Mouse (Mus musculus) layer of hippocampus, postnatal 36 days (tissue): ENCODE measurements around the gene Zfp566. TPM values are rescaled to one million over a fixed set of nuclear protein-coding genes. Genes with fewer than 3 reads are reported as not detected.
"Not testable (repeated sequence)": the region's sequence is repeated elsewhere in the genome, so short reads cannot be mapped to it uniquely, and the experiment has no call there.

Source experiments
- DNase-seq, 2 experiments: peaks; one replicate each; pipeline ENCODE4 v3.0.0; 2022
- total RNA-seq, 2 experiments: library from RNA; stranded (reverse); gene quantifications; 2 replicates each; pipeline ENCODE4 v1.2.3; 2021

The Zfp566 gene
- 1 to 10 TPM; 6.4 to 8.0 TPM for total RNA-seq

DNA sequence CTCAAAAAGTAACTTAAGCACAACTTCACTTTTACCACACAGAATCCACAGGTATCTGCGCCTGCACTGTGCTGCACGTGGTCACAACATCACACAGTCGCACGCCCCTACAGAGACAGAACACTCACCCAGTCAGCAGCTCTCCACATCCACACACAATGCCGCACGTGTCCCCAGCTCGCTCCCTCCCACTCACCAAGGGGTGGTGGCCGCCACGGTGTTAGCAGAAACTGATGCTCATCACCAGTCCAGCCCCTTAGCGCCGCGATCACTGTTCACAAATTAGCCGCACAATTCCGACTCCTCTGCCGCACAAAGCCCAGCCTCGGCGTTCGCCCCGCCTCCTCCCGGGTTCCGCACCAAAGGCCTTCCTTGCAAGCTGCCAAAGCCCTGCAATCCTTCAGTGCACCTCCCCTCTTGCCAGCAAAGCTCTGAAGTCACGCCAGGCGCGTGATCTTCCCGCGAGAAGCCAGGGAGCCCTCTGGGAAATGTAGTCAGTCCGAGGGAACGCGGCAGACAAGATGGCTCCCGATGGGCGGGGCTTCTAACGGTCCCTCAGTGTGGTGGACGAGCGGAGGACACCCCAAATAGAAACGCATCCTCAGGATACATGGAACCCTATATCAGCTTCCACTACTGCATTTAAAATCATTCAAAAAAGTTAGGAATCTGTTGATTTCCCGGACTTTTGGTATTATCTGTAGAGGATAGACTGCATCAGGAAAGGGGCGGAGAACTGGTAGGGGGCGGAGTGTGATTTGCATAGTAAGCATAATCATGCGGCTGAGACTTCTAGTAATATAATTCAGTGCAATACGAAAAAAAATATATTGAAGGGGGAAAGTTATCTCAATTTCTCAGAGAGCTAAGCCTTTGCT is at the start of gene Zfp566, which contains the start of gene Gm26920:
Gene Zfp566 (minus strand): TSS at position 436 of the 878 bp plus-strand sequence.
Gene Gm26920 (minus strand): TSS at position 319 of the 878 bp plus-strand sequence.
- DNase-seq = peak; percentile 95 to 97

GRCm38 (mm10) chr7:30136826-30137225 is 46.5 kb upstream of the Zfp566 start:
- DNase-seq = peak; percentile 21 to 26

DNA sequence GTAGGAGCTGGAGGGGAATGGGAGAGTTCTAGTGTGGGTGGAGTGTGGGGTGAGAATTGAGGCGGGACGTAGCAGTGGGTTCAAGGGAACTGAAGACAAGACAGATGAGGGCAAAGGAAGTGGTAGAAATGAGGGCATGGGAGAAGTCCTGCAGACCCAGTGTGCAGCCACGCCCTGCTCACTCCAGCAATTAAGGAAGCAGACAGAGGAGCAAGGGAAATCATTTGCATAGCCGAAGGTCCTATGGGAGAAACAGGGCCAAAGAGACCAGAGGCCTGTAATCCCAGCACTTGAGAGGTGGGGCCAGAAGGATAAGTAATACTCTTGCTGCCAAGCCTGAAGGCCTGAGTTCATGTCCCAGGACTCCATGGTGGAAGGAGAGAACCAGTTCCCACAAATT is 42.1 kb upstream of the Zfp566 start:
- DNase-seq = no peak

- DNase-seq = no peak
Observed at GRCm38 (mm10) chr7:30129900-30130299, 39.6 kb upstream of the Zfp566 start.

DNA sequence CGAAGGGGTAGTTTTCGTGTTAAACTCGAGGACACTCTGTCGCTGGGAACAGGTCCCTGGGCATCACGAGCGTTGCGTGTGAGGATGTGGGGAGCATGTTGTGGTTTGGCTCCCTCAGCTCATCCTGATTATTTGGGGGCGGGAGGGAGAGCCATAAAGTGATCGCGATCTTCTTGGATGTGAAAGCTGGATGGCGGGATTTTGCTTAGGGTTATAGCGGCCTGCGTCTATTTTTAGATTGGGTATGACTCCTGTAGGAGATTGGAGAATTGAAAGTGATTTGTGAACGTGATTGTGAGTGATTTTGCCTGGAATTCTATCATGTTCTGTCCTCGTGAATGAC is 31.8 kb upstream of the Zfp566 start:
- DNase-seq = no peak

DNA sequence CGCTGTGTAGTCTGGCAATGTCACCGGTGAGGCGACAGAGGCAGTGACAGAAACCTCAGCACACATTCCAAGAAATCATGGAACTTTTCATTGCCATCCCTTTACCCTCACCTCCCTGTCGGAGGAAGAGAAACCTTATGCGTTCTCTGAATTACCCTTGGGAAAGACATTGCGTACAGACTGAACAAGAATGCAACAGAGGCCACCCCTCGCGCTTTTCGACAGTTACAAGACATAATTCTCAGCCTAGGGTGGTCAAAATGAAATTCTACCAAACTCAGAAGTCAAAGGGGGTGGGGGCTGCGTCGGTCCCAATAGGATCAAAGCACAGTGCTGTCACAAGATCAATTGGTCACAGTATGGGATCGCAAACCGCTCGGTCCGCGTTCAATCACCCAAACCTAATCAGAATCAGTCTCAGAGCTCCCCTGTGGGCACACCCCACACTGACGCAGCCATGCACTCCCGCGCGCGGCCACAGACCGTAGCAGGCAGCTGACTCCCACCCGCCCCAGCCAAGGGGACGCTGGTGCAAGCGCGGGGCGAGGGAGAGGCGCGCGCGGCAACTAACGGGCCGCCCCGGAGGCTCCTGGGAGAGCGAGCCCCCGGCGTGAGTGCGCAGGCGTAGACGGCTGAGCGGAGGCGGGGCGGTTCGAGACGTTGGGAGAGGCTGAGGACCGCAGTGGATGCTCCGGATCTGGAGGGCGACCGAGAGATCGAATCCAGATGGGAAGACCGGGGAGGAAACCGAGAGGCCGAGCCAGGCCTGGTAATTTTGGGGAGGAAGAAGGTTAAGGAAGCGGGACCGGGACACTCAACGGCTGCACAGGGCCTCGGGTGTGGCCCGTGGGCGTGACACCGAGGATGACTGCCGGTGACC is 31.2 kb upstream of the Zfp566 start, which contains the start of gene Zfp382:
Gene Zfp382 (plus strand): TSS at position 635 of the 880 bp plus-strand sequence.
- peak; percentile 90 to 91 for DNase-seq

DNA sequence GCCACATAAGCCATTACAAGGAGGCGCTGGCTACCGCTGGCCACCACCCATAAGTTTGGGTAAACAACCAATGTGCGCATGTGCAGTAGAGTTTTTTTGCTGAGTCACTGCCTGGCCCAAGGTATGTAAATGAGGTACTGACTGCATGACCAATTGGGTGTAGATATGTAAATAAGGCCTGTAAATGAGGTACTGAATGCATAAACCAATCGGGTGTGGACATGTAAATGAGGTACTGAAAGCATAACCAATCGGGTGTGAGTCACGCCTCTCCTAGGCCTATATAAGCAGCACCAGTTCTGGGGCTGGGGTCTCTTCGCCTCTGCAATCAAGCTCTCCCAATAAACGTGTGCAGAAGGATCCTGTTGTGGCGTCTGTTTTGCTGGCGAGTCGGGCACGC is 27.6 kb upstream of the Zfp566 start:
- DNase-seq = not testable (repeated sequence)

DNA sequence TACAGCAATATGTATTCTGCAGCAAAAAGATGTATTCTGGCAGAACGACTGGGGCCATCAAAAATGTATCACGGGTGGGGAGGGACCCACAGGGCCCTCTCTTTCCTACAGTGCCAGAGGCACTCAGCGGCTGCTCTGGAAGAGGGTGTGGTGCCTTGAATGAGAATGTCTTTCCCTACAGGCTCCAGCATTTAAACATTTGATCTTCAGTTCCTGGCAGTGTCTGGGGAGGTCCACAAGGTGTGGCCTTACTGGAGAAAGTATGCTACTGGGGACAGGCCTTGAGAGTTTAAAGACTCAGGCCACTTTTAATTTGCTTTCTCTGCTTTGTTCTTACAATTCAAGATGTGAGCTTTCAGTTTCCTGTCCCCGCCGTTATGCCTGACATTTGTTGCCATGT is 25.7 kb upstream of the Zfp566 start:
- DNase-seq = no peak

- peak; percentile 81 to 82 for DNase-seq
Observed at GRCm38 (mm10) chr7:30099297-30099696, 9.0 kb upstream of the Zfp566 start.

- DNase-seq = no peak
Observed at GRCm38 (mm10) chr7:30095551-30096125, 5.3 kb upstream of the Zfp566 start.

GRCm38 (mm10) chr7:30094646-30095429 is 4.5 kb upstream of the Zfp566 start, which contains the start of gene Zfp260:
Zfp260 (plus strand) TSS chr7:30094777.
- peak; percentile 89 to 90 for DNase-seq

DNA sequence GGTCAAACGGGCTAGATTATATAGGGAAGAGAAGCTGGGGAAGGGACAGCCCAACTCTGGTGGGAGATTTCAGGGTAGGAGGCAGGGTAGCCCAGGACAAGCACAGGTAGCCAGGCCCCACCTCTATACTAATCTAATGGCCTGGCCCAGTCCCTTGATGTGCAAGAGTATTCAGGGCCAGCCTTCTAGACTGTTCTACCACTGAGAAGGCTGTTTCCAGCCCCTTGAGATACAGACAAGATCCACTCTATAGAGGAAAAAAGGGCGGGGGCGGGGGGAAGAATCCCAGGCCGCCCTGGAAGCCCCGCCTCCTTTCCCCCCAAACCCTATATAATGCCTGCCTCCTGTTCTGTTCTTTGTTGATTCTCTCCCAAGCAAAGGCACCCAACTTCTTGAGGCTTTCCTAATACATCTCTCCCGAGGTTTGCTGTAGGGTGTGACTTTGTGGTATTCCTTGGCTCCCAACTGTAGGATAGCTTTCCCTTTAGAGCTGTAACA is 3.6 kb upstream of the Zfp566 start:
- DNase-seq = no peak

GRCm38 (mm10) chr7:30092666-30093065 is 2.3 kb upstream of the Zfp566 start:
- DNase-seq = no peak

DNA sequence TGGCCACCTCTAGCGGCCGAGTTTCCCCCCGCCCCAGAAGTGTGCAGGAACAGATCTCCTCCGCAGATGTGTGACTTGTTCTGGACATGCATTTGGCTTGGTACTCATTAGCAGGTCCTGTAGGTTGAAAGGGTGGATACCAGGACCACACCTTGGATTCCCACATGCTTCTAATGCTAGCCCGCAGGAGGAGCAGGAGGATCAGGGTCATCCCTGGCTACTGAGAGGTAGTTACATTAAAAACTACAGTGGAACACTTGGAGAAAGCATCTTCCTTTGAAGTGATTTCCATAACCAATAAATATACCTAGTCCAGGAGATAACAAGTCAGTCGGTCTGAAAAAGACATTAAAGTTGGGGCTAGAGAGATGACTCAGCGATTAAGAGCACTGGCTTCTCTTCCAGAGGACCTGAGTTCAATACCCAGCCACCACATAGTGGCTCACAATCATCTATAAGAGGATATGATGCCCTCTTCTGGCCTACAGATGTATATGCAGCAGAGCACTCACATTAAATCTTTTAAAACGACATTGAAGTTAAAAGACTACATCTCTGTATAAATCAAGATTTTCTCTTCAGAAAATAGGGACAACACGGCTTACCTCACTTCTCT is 751 bp upstream of the Zfp566 start:
- no peak for DNase-seq

DNA sequence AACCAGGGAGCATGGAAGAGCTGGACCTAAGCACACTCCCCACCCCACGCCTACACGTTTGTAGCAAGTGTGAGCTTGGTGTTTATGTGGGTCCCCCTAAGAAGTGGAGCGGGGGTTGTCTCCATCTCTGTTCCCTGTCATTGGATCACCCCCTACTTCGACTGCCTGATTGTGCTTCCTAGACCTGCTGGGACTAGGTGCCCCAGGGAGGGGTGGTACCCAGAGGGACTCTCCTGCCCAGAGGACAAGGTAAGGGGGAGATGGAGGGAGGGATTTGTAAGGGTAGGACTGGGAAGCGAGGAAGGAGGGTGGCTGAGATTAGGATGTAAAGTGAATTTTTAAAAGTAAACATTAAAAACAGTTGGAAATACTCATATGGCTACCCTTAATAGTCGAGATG is 922 bp downstream of the Zfp566 start:
- DNase-seq = no peak

DNA sequence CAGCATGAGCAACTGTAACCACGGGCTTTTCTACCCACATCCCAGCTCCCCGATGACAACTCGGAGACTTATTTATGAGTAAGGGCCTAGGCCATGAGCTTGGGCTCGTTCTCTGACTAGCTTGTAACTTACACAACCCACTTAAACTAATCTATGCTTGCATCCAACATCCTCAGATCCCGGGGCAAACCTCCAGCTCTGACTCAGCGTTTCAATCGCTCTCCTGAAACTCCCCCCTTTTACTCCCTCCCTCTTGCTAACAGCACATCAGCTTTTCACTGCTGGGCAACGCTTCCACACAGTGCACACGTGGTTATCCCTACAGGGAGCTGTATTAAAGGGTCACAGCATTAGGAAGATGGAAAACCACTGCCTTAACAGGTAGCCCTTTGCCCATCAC is 3.8 kb downstream of the Zfp566 start:
- peak in 1 of 2 experiments; percentile 22 for DNase-seq

DNA sequence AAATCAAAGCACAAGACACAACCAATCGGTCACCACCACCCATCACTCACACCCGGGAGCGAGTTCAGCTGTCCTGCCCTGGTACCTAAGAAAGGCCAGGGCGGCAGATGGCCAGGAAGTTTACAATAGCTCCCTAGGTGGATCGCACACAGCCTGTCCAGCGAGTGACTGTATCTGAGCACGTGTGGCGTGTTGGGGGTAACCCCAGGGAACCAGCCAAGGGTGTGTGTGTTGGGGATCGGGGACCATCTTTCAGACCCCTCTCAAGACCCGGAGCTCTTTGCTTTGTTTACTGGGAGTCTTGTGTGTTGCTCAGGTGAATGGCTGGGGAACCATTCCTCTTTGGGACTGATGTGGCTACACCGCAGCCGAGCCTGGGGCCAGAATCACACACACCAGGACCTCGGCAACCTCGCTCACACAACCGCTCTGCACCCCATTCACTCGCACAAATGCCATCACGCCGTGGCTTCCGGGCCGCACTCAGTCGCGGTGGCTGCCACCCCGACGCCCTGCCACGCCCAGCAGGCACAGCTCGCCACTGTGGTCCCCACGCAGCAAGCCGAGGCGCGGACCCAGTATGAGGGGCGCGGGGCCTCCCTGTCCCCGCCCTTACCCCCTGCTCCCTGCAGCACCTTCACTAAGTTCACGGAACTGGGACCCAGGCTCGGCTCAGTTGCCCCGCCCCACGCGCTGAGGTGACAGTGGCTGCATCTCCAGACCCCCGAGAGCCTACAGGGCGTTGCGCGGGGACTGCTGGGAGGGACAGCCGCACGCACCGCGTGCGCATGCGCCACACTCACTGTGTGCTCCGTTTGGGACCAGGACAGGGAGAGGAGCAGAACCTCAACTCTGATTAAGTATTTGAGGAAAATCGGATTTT is 17.9 kb downstream of the Zfp566 start, which contains the start of gene Zfp82:
Gene Zfp82 (minus strand): TSS at position 755 of the 883 bp plus-strand sequence.
- peak; percentile 80 to 81 for DNase-seq

GRCm38 (mm10) chr7:30064622-30065021 is 25.7 kb downstream of the Zfp566 start:
- DNase-seq = no peak

- no peak for DNase-seq
Observed at GRCm38 (mm10) chr7:30062478-30062877, 27.8 kb downstream of the Zfp566 start.

DNA sequence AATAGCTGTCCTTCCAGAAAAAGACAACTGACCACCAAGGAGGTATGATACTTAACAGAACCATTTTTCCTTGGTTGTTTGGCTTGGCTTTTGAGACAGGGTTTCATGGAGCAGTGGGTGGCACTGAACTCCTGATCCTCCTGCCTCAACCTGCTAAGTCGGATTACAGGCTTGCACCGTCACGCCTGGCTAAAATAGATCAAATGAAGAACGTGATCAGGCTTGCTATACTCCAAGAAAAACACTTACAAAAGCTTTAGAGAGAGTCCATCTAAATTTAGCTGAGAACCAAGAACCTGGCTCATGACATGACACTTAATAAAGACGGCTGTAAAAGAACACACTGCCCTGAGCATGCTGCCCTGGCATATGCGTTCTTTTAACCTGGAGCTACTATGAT is 30.0 kb downstream of the Zfp566 start:
- no peak for DNase-seq
